Mouse (Mus musculus): ENCODE measurements around the gene Nprl2.
"Not testable (repeated sequence)": the region's sequence is repeated elsewhere in the genome, so short reads cannot be mapped to it uniquely, and the experiment has no call there.

Nprl2 gene

DNA sequence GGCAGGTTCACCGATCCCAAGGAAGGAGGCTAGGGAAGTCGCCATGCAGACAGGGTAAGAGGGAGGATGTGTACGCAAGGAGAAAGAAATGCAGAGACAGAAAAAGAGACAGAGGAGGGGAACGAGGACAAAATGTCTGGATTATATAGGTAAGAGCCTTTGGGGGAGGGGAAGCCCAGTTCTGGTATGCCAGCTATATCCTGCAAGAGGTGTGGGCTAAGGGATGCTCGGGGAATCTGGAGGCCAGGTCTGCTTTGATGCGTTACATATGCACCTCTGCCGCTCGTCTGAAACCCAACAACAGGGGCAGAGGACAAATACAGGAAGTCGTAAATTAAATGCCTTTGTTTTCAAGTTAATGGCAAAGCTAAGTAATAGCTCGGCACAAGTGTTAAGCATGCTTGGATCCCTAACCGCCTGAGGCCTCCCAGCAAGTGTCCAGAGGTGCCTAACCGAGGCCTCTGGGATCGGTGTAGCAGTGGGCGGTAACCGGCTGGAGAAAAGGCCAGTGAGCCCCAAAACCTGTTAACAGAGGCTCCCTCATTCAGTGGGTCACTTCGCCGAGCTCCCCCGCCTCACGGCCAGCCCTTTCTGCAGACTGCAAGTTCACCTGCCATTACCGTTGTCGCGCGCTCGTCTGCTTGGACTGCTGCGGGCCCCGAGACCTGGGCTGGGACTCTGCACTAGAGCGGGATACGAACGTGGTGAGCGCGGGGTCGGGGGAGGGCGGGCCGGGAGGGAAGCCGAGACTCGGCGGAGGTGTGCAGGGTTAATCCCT lies 11.7 kb downstream of the Nprl2 start:
- DNase-seq, result no peak

DNA sequence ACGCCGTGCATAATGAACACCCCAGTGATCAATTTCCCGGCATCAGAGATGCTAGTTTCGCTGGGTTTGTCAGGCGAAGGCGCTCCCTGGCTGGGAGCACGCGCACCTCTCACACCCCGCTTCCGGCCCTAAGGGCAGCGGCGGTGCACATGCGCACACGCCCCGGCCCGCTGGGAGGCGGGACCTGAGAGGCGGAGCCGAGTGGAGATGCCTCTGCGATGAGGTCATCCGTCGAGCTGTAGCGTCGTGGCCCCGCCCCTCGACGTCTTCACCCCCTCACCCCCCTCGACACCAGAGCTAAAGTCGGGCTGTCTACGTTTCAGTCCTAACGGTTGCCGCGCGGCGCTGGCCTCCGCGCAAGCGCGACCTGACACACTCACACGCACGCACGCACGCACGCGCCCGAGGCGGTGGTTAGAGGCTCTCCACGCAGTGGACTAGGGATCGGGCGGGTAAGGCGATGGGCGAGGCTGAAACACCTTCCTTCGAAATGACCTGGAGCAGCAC lies 12.3 kb downstream of the Nprl2 start:
- peak; percentile 97 to 98 for DNase-seq

DNA sequence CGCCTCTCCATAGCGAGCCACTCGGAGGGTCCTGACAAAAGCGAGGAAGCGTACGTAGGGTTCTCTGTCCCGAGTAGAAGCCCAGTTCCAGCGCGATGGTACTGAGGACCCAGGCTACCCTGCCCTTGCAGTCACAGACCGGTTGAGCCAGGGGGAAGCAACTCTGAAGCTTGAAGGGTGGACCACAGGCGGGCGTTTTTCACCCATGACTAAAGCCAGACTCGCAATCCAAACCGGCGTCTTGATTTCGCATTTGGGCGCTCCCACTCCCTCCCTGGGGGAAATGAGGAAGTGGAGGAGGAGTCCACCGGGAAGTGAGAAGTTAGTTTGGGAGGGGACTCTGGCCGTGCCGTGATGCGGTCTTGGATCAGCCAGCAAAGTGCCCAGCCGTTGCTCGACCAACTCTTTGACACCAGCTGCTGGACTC lies 13.0 kb downstream of the Nprl2 start:
- DNase-seq, result peak in 1 of 2 experiments; percentile 54

DNA sequence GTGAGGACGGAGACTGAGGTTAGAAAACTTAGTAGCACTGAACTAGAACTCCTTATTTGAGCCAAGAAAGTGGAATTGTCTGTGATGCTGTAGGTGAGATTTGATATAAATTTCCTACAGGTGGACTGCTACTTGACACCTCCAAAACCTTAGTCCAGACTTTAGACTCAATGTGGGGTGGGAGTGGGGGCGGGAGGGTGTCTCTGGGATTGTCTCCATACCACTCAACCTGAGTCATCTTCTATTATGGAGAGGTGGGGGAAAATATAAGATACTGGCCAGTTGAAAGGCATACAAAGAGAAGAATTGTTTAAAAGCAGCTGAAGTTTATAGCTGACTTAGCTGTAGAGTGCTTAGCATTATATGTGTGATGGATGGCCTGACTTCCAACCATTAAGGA lies 13.7 kb downstream of the Nprl2 start:
- DNase-seq, result no peak

DNA sequence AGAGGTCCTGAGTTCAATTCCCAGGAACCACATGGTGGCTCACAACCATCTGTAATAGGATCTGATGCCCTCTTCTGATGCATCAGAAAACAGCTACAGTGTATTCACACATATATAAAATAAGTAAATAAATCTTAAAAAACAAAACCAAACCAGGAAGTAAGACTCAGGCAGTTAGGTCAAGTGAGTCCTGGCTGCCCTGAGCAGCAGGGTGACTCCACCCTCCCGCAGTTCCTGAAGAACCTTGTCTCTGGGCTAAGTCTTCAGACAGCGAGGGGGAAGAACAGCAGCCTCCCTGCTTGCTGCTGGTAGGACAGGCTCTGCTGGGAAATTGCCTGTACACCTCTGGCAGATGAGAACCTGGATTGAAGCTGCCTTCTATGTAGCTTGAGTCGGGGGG lies 14.3 kb downstream of the Nprl2 start:
- DNase-seq, result no peak

DNA sequence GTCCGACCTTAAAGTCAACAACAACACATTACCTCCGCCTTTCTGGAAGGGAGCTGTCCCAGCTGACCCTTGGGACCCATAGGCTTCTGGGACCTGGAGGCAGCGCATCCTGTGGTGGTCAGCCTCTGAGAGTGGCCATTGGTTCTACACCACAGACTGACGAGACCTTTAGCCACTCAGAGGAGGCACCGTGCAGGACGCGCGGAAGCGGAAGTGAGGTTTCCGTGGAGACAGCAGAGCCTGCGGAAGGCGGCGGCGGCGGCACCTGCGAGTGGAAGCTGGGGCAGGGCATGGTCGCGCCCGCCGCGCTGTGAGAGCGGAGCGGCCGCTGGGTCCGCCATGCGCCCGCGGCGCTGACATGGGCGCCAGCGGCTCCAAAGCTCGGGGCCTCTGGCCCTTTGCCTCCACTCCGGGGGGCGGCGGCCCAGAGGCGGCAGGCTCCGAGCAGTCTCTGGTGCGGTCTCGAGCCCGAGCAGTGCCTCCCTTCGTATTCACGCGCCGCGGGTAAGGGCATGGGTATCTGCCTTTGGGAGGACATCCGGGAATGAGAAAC lies 21.1 kb downstream of the Nprl2 start, which contains the start of gene Tusc2:
Tusc2 (plus strand) TSS at position 227 of the 553 bp plus-strand sequence.
- DNase-seq, result peak; percentile 94 to 95

DNA sequence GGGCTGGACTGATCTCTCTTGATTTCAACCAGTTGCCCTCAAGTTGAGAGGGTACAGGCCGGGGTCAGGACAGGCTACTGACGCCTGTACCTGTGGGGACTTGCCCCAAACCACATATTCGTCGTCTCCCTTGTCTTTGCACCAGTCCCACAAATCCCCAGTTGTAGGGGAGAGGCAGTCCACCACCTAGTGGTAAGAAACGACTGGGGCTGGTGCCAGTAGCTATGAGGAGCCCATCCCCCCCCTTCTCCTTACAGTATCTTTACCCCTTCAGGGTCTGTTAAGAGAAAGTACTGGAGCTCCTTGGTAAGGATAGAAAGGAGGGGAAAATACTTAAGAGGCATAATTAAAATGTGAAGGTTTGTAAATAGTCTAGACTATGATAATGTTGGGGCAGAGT lies 23.5 kb downstream of the Nprl2 start:
- not testable (repeated sequence) for DNase-seq

DNA sequence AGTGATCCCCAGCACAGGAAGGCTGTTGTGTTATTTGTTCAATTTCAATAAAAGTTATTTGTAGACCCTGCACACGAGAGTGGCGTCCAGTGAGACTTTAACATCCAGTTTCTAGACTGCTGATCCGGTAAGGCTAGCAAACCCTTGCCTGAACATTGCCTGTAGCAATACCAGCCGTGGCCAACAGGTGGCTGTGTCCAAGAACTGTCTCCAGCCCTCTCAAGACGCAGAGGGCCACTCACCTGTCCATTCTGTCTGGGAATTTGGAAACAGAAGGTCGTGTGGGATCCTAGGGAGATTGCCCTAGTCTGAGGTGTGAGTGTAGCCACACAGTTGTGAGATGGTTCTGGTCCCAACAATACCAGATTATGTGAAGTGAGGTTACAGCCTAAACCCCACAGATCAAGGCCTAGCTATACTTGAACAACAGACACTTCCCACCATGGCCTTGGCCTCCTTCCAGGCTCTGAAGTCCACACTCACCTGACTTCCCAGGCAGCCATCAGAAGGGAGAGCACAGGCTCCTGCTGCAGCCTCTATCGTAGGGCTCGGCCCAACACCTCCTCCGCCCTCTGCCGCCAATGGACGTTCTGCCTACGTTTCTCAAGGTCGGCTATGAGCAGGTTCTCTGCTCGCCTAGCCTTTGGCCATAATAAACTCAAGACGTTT lies 24.1 kb downstream of the Nprl2 start:
- DNase-seq, result peak; percentile 89 to 92

DNA sequence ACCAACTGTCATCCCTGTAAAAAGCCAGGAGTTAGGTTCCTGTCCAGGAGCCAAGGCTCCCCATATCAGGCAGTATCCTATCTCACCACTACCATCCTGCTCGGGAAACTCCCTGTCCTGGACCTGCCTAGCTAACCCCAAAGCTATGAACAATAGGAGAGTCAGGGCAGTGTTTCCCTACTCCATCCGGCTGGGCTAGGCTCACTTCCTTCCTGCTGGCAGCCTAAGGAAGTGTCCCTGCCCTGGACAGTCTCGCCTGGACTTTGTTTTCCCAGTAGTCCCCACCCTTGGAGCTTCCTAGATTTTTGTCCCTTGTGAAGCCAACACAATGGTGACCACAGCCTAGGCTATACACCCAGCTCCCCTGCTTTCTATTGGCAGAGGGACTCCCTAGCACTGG lies 24.8 kb downstream of the Nprl2 start:
- no peak for DNase-seq

DNA sequence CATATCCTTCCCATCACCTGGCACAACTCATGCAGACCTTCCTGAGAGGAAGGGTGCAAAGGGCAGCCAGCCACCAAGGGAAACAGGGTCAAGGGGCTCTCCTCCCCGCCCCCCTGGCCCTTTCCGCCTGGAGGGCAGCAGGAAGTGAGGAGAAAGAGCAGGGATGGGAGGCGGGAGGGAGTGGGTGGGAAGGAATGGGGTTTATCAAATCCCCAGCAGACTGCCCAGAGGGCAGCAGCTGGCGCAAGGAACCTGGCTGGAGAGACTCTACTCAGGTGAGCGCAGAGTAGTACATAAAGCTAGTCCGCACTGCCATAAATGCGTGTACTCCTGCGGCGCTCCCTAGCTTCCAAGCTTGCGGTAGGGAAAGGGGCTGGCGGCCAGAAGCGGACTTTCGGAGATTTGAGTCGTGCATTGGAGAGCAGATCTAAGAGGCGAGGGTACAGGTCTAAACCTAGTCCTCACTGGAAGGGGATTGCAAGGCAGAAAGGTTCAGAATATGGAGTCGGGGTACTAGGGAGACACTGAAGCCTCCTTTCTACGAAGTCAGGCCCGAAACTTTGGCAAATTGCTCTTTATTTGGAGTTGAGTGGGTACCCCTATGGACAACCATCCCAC lies 25.8 kb downstream of the Nprl2 start, which contains the start of gene Hyal2:
Hyal2 (plus strand) TSS at position 244 of the 618 bp plus-strand sequence.
- DNase-seq, result no peak

DNA sequence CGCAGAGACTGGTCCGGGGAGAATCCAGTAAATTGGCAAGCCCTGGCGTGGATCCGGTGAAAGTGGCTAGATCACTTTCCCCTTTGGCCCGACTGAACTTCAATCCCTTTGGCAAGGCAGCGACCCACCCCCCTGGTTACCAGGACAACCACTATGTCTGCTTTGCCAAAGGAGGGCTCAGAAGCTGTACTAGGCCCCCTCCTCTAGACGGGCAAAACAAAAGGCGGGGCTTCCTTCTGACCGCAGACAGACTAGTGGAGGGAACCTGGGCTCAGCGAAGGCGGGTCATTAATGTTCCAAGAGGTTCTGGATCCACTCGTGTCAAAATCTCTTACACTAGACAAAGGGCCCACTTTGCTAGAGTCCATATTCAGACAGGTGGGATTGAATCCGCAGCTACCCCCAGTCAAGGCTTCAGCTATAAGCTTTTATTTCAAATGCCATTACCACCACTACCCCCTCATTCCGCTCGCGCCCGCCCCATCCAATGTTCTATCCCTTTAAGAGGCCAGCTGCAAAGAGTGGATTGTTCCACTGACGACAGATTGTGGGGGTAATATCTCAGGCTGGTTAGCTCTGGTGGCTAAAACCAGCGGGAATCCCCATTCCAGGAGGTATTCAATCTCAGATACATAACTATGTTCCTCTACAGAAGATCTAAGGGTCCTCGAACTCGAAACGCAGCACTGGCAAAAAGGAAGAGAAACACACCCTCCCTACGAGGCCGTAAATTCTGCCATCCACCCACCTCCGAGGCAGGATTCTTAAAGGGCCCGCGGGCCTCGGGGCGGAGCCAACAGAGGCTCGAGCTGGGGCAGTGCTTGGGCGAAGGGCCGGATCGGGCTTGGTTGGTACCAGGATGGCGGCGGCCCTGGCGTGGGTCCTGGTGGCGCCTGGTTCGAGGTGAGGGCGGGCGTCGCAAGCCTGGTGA lies 26.6 kb downstream of the Nprl2 start:
- DNase-seq, result peak; percentile 90 to 92

DNA sequence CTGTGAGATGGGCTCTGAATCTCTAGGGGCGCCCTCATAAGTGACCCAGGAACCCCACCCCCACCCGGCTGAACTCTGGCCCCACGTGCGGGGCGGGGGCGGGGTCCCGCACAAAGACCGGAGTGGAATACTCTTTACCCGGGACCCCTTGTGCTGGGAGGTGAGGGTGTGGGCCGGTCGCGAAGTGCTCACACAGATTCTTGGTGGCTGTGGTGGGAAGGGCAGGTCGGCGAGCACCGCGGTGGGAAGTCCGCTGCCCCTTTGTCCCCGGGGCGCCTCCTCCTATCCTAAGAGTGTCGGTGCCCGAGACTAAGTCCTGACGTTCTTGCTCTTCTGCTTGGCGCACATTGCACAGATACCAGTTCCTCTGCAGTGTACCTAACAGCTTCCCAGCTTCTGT lies 27.2 kb downstream of the Nprl2 start:
- DNase-seq, result no peak

DNA sequence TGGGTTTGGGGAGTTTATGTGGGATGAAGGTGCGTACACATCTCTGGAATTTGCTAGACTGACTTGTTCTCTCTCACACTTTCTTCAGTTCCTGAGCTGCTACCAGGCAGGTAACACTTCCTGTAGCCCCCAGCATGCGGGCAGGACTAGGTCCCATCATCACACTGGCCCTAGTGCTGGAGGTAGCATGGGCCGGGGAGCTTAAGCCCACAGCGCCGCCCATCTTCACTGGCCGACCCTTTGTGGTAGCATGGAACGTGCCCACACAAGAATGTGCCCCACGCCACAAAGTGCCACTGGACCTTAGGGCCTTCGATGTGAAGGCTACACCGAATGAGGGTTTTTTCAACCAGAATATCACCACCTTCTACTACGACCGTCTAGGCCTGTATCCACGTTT lies 28.0 kb downstream of the Nprl2 start:
- no peak for DNase-seq

DNA sequence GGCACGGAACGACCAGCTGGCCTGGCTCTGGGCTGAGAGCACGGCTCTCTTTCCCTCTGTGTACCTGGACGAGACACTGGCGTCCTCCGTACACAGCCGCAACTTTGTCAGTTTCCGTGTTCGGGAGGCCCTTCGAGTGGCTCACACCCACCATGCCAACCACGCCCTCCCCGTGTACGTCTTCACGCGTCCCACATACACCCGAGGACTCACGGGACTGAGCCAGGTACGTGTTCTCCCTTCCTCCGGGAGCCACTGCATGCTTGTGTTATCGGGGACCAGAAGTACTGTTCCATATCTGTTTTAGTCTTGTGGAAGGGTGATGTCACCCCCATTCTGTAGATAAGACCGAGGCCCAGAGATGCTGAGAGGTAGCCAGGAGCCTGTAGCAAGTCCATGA lies 28.8 kb downstream of the Nprl2 start:
- no peak for DNase-seq

DNA sequence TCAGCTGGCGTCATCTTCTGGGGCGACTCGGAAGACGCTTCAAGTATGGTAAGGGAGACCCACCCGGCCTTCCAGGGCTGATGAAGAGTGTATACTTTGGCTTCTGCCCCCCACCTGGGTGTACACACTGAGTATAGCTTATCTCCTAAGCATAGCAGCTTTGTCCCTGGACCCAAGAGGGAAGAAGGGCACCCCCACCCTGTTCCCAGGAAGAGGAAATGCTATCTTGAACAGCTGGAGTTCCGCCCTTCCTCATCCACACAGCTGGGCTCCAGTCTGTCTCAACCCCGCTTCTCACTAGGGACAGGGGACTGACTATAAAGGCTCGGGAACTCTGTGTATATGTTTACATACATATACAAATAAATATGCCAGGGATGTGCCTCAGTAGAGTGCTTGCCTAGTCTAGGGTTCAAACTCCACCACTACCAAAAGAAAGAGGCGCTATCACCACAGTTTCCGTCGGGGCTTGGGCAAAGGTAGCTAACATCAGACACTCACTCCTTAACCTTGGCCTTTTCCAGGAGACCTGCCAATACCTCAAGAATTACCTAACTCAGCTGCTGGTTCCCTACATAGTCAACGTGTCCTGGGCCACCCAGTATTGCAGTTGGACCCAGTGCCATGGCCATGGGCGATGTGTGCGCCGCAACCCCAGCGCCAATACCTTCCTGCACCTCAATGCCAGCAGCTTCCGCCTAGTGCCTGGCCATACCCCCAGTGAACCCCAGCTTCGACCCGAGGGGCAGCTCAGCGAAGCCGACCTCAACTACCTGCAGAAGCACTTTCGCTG lies 29.7 kb downstream of the Nprl2 start:
- DNase-seq, result no peak

DNA sequence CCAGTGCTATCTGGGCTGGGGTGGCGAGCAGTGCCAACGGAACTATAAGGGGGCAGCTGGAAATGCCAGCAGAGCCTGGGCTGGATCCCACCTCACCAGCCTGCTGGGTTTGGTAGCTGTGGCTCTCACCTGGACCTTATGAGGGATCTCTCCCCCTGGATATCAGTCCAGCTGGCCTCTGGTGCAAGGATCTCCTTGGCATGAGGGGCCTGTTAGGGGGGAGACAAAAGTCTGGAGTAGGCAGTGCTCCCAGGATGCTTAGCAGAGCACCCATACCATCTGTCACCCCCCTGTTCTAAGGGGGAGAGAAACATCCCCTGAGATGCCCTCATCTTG lies 30.3 kb downstream of the Nprl2 start:
- no peak for DNase-seq

DNA sequence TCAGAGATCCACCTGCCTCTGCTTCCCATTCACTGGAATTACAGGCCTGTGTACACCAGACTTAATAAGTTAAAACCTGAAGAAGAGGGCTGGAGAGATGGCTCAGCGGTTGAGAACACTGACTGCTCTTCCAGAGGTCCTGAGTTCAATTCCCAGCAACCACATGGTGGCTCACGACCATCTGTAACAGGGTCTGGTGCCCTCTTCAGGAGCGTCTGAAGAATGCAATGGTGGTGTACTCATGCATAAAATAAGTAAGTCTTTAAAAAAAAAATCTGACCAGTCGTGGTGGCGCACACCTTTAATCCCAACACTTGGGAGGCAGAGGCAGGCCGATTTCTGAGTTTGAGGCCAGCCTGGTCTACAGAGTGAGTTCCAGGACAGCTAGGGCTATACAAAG lies 31.7 kb downstream of the Nprl2 start:
- DNase-seq, result not testable (repeated sequence)

DNA sequence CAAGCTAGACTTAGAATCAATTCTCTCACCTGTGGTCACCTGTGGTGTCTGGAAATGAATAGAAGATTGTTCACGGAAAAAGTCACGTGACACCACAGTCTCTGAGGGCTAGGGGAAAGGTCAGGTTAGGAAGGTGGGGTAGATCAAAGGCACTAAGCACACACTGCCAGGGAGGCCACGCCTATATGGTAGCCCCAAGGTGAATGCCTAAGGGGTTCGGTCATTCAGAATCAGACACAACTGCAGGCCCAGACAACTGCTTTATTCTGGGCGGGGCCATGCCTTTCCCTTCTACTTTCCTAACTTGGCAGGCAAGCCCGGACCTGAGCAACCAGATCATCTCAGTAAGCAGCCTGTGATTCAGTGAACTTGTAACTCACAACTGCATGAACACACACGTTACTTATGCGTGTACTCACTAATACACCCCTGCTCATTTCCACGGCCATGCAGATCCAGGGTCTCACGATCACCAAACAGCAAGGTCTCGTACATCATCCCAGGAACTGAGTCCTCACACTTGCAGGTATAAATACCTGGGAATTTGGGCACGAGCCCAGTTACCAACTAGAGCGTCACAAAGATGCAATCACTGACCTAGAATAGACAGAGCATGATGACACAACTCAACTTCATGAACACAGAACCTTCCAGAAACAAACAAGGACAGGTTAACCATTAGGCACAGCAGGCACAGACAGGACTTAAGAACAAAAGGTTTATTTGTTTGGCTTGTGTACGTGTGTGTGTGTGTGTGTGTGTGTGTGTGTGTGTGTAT lies 33.7 kb downstream of the Nprl2 start:
- peak; percentile 64 to 72 for DNase-seq

DNA sequence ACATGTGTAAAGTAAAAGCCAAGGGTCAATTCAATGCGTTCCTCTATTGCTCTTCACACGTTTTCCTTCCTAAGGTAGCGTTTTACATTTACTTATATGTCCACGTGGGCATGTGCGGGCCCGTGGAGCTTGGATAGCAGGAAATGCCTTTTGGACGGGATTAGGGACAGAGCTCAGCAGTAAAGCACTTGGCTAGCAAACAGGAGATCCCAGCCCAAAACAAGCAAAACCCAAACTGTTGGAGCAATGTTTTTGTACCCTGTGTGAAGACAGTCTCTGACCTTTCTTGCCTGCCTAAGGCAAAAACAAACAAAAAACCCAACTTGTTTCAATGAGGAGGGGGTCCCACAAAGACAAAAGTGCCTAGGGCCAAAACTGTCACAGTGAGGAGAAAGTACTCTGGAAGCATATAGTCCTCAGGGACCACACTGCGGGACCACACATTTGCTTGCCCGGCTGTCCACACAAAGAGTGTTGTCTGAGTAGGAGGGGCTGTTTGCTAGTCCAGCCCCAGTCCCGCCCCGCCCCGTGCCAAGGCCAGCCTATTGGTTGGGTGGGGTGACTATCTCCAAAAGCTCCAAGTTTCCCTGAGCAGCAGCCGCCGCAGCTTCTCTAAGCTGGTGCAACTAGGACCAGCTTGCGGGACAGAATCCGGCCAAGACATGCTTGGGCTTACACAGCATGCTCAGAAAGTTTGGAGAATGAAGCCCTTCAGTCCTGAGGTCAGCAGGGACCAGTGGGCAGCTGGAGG lies 34.5 kb downstream of the Nprl2 start, which contains the start of gene Hyal1:
Hyal1 (plus strand) TSS at position 571 of the 751 bp plus-strand sequence.
- peak; percentile 81 to 87 for DNase-seq

DNA sequence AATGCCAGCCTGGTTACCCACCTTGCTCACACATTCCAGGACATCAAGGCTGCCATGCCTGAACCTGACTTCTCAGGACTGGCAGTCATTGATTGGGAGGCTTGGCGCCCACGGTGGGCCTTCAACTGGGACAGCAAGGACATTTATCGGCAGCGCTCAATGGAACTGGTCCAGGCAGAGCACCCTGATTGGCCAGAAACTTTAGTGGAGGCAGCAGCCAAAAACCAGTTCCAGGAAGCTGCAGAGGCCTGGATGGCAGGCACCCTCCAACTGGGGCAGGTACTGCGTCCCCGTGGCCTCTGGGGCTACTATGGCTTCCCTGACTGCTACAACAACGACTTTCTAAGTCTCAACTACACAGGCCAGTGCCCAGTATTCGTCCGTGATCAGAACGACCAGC lies 35.8 kb downstream of the Nprl2 start:
- peak in 1 of 2 experiments; percentile 23 for DNase-seq

Data from cerebellum, postnatal 10 days (tissue).